Mouse (Mus musculus) kidney, adult 2 months (tissue): ENCODE results near the gene Gtf2i. TPM values are rescaled to one million over a fixed set of nuclear protein-coding genes. Genes with fewer than 3 reads are reported as not detected.
A peak's percentile ranks its signal among the peaks of the same experiment; 100 is the strongest.

Experiments
- DNase-seq: peaks from one replicate; pipeline ENCODE4 v3.0.0; 2021
- H3K27ac ChIP-seq: fragments of 200-500 bp; 2 replicates; pipeline ENCODE4 v1.5.1; 2012; ENCODE audit warnings: low read depth, low read length, control low read depth, inconsistent platforms; ENCODE audit not compliant: insufficient read depth
- H3K27me3 ChIP-seq: fragments of 200-500 bp; replicated peaks from 2 replicates; pipeline ENCODE4 v1.6.1; 2012; ENCODE audit warnings: mild to moderate bottlenecking, moderate library complexity, low read length, inconsistent platforms; ENCODE audit not compliant: control insufficient read depth, insufficient read depth
- H3K36me3 ChIP-seq: fragments of 200-500 bp; 2 replicates; pipeline ENCODE4 v1.6.1; 2012; ENCODE audit warnings: mild to moderate bottlenecking, moderate library complexity, low read length, inconsistent platforms; ENCODE audit not compliant: control insufficient read depth, insufficient read depth
- H3K4me1 ChIP-seq: fragments of 200-500 bp; 2 replicates; pipeline ENCODE4 v1.6.1; 2011; ENCODE audit warnings: low read length; ENCODE audit not compliant: control insufficient read depth, insufficient read depth
- H3K4me3 ChIP-seq: fragments of 200-500 bp; 2 replicates; pipeline ENCODE4 v1.5.1; 2011; ENCODE audit warnings: mild to moderate bottlenecking, low read depth, low read length, control low read depth; ENCODE audit not compliant: insufficient read depth
- CTCF ChIP-seq: fragments of 200-500 bp; conservative IDR thresholded peaks from 2 replicates; pipeline ENCODE4 v1.5.1; 2011; ENCODE audit warnings: low read depth, mild to moderate bottlenecking, control low read depth, low read length, moderate library complexity, mixed read lengths; ENCODE audit not compliant: insufficient read depth, insufficient read length
- POLR2A ChIP-seq: fragments of 200-500 bp; IDR thresholded peaks from one replicate; pipeline ENCODE4 v1.6.1; 2011; ENCODE audit warnings: low read depth, low read length, control low read depth
- WGBS: fragments of 180-500 bp; shearing (Covaris S2); methylation state at CpG from one replicate; pipeline ENCODE4 v1.1.7; 2018; 5-methylcytosine and 5-hydroxymethylcytosine counted together
- polyA plus RNA-seq: library from polyadenylated mRNA; depleted of rRNA; stranded (reverse); fragments of >200 nt; gene quantifications from 2 replicates; pipeline ENCODE4 v1.2.3, GENCODE M21; 2012

Gene Gtf2i
- polyA plus RNA-seq, 1 experiment, result 103 TPM

DNA sequence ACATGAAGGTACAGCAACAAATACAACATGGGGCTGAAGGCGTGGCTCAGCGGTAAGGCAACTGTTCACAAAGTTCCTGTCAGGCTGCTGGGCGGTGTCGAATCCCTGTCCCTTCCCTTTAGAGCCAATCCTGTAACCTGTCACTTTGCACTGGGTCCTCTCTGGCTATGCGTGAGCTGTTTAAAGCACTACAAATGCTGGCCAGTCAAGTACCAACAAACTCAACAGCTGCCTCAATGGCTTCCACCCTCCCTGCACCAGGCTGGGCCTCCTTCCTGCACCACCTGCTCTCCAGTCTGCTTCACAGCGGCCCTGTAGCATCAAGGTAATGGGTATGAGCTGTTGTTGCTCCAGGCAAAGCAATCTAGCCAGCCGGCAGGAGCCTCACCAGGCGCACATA, 45.8 kb downstream of the Gtf2i start:
- WGBS, result 89% methylated on average over 8 of the region's 8 CpGs
- Histone ChIP-seq H3K4me3 (no peak overlapping the region), H3K27ac (no peak overlapping the region), H3K36me3 (no peaks in the 10 kb centered on the region; the same call in 1 of the 2 replicates), H3K27me3 (no peaks in the 10 kb centered on the region), H3K4me1 (peaks cover 18% of the 10 kb centered on the region)
- DNase-seq, result no peak
- TF ChIP-seq POLR2A (no peak), CTCF (no peak)

DNA sequence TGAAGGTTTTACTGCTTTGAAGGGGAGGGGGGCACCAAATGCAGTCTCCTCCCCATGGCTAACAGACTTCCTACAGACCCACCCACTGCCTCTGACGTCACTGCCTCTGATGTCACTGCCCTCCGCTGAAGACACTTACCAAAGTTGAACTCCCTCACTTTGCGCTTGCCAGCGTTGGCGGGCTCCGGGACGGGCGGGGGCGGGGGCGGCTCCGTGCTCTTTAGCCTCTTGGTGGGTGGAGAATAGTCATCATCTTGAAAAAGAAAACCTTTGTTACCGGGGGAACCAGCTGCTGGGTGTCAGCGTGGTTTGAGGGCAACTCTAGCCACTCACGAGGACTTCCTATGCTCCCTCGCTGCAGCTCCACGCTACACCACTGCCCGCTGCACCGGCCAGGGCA, 48.2 kb downstream of the Gtf2i start:
- TF ChIP-seq POLR2A (no peak), CTCF (no peak)
- 50% methylated on average over 18 of the region's 18 CpGs for WGBS
- peak; percentile 28 for DNase-seq

GRCm38 (mm10) chr5:134265890-134266289, 48.7 kb downstream of the Gtf2i start:
- peaks cover 8% of the 10 kb centered on the region for H3K36me3 ChIP-seq

More for the DNA sequence above, 48.2 kb downstream of the Gtf2i start:
- Histone ChIP-seq H3K4me3 (no peak overlapping the region), H3K4me1 (peaks cover 9% of the 10 kb centered on the region), H3K27ac (no peak overlapping the region), H3K36me3 (peaks cover 6% of the 10 kb centered on the region), H3K27me3 (no peaks in the 10 kb centered on the region)

DNA sequence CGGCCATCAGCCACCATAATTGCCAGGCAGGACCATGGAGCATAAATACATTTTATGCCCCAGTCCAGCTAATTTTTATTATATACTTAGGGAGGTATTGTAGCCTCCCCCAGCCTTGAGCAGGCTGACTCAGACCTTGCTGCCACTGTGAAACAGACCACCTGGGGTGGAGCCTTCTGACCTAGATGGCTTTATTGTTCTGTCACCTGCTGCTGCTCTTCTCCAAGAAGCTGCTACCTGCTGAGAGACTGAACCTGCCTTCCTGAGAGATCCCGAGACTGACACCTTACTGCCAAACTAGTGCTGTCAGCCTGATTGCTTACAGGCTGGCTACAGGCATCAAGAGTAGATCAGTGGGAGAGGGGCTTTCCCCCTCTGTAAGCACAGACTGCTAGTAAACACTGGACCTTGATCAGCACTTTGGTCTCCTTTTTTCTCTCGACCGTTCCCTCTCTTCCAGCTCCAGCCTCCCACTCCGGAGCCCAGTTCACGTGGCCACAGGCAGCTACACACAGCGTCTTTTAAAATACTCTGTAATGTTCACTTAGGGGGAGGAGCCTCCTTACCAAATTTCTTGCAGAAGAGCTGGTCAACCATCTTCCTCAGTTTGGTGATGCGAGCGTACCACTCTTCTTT, 54.4 kb downstream of the Gtf2i start:
- no peak overlapping the region for H3K27ac ChIP-seq
- 85% methylated on average over 9 of the region's 9 CpGs for WGBS
- no peak for DNase-seq
- H3K4me1 ChIP-seq, result no peaks in the 10 kb centered on the region
- TF ChIP-seq POLR2A (no peak), CTCF (no peak)
- no peak overlapping the region for H3K4me3 ChIP-seq
- no peaks in the 10 kb centered on the region for H3K27me3 ChIP-seq
- peaks cover 11% of the 10 kb centered on the region for H3K36me3 ChIP-seq

More at GRCm38 (mm10) chr5:134265890-134266289, 48.7 kb downstream of the Gtf2i start:
- TF ChIP-seq CTCF, result no peak
- TF ChIP-seq POLR2A, result no peak
- no peak for DNase-seq
- Histone ChIP-seq H3K27ac (no peak overlapping the region), H3K4me1 (peaks cover 4% of the 10 kb centered on the region; the same call in 1 of the 2 replicates), H3K27me3 (no peaks in the 10 kb centered on the region), H3K4me3 (no peak overlapping the region)
- WGBS, result 73% methylated on average over 2 of the region's 2 CpGs

GRCm38 (mm10) chr5:134258934-134259333, 55.6 kb downstream of the Gtf2i start:
- Histone ChIP-seq H3K27ac (no peak overlapping the region), H3K4me1 (no peaks in the 10 kb centered on the region), H3K27me3 (no peaks in the 10 kb centered on the region), H3K36me3 (peaks cover 11% of the 10 kb centered on the region), H3K4me3 (no peak overlapping the region)
- DNase-seq, result no peak
- WGBS, result 89% methylated on average over 2 of the region's 2 CpGs
- TF ChIP-seq CTCF (no peak), POLR2A (no peak)

- WGBS, result 53% methylated on average over 4 of the region's 4 CpGs
- H3K27me3 ChIP-seq, result no peaks in the 10 kb centered on the region
- peaks cover 11% of the 10 kb centered on the region for H3K36me3 ChIP-seq
- DNase-seq, result no peak
- H3K4me3 ChIP-seq, result no peak overlapping the region
- TF ChIP-seq CTCF (no peak), POLR2A (no peak)
- H3K4me1 ChIP-seq, result no peaks in the 10 kb centered on the region
- H3K27ac ChIP-seq, result no peak overlapping the region
Measured at GRCm38 (mm10) chr5:134258395-134258794, 56.2 kb downstream of the Gtf2i start.

DNA sequence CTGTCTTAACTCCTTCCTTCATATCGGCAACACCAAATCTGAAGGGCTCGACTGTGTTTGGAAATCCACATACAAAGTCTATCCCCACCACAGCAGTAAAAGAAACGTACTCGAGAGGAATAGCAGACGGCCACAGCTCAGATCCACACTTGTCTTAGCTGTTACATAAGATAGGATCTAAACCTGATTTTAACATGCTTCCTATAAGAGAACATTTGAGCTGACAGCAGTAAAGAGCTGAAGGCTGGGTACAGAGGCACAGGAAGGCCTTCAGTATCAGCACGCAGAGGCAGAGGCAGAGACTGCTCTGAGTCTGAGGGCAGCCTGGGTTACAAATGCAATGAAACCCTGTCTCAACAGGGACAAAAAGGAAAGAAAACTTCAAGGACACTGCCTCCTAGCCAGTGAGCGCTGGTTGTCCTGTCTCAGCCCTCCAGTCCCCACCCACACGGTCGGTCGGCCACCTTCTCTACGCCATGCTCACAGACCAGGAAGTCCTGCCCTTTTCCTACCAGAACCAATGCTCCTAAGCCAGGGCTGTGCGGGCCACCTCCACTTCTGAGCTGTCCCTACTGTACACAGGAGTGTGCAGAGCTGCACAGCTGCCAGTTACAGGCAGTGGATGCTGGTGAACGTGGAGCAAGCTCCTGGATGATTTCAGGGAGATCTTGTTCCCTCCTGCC, 57.1 kb downstream of the Gtf2i start:
- Histone ChIP-seq H3K36me3 (peaks cover 11% of the 10 kb centered on the region), H3K4me3 (no peak overlapping the region), H3K27ac (peak overlapping the region; percentile 56), H3K27me3 (no peaks in the 10 kb centered on the region), H3K4me1 (no peaks in the 10 kb centered on the region)
- DNase-seq, result no peak
- TF ChIP-seq CTCF, result no peak
- TF ChIP-seq POLR2A, result no peak
- WGBS, result 81% methylated on average over 13 of the region's 13 CpGs
